Mouse (Mus musculus) liver, adult 2 months (tissue): ENCODE data around the gene Itpk1.

Experiments used
- CTCF ChIP-seq: fragments of 200-500 bp; IDR thresholded peaks from 2 replicates; pipeline ENCODE4 v1.5.1; 2011; ENCODE audit warnings: low read depth, low read length, control low read depth
- POLR2A ChIP-seq: fragments of 200-500 bp; IDR thresholded peaks from 2 replicates; pipeline ENCODE4 v1.6.1; 2011; ENCODE audit warnings: low read length, control low read depth; ENCODE audit not compliant: insufficient read depth; ENCODE audit errors: extremely low read depth

DNA sequence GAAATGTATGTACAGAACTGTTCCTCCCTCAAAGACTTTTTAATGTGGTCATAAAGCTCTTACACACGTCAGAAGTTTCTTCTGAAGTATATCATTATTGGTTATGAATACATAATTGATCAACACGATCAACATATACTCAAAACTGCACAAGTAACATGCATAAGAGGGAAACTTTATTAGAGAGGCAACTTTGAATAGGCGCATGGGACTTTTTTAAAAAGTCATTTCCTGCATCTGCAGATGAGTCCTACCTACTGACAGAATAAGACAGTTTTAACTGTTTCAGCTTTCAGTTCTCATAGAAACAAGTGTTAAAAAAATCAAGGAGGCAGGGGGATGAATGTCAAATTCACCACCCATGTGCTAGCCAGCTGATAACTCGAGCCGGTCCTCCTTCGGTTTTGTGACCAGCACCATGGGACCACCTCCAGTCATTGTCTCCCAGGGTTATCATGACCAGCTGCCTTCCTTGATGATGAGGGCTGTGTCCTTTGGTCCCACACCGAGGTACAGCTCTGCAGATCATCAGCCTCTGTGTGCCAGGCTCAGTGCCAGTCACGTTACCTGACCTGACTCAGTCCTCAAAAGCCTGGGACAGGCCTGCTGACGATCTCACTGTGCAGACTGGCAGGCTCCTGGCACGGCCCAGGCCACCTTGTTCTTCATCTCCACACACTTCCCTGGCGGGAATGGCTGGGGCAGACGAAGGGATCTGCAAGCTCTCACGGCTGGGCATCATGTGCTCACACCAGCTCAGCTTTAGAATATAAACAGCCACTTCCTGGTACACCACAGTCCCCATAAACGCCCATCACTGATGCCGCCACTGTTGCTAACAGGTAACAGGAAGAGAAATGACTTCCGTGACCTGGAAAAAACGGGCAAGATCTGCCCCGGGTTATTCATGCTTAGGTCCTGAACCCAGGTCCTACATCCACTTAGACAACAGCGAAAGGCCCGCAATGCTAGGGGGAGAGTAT, 31.6 kb downstream of the Itpk1 start:
- TF ChIP-seq CTCF (no peak), POLR2A (no peak)
